Mouse (Mus musculus) layer of hippocampus, adult 11-12 months (tissue): ENCODE data around the gene Tmem125.
"Not testable (repeated sequence)": the region's sequence is repeated elsewhere in the genome, so short reads cannot be mapped to it uniquely, and the experiment has no call there.

Experiments used
- DNase-seq: peaks from one replicate; pipeline ENCODE4 v3.0.0; 2022; ENCODE audit warnings: low spot score

Gene Tmem125

GRCm38 (mm10) chr4:118543592-118544260 is at the start of gene Tmem125:
TSS of gene Tmem125 (minus strand) at chr4:118544044.
- peak; percentile 56 for DNase-seq

GRCm38 (mm10) chr4:118589733-118590130 is 45.9 kb upstream of the Tmem125 start:
- DNase-seq = no peak

DNA sequence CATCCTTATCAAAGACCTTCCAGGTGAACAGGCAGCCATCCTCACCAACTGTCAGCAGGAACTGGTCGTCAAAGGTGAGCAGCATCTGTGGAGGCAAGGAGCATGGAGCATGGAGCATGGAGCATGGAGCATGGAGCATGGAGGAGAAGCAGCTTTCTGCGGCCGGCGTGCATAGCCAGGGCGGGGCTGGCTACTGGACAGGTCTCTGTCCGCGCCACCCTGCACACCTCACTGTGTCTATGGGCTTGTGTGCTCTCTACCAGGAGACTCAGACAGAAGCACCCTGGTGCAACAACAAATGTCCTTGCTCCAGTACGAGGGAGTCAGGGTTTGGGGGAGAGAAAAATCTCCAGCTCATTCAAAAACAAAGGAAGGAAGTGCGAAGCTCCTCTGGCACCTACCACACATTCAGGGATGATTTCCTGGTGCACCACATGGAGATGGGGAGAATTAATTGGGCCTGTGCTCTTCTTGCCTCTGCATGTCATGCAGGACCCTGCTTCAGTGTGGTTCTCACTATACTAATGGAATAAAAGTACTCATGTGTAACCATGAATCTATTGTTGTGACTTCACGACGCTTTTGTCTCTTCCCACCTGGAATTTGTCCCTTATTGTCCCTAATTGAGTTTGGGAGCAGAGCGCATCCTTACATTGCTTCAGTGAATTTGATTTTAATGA is 45.3 kb upstream of the Tmem125 start:
- DNase-seq = no peak

GRCm38 (mm10) chr4:118582629-118583028 is 38.8 kb upstream of the Tmem125 start:
- DNase-seq = no peak

- no peak for DNase-seq
Observed at GRCm38 (mm10) chr4:118581508-118581907, 37.7 kb upstream of the Tmem125 start.

DNA sequence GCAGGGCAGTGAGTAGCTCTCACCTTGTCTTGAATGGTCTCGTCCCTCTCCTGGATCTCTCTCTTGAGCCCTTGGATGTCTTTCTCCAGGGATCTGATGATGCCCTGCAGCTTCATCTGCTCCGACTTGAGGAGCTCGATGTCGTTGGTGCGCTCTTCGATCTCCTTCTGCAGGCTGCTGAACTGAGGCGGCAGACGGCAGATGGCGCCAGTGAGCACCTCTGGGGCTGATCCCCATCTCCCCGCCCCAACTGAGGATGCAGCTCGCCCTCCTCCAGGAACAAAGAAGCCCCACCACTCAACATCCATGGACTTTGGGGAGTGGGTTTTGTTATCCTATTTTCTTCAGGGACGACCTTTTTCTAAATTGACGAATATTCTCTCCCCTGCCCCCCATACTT is 35.5 kb upstream of the Tmem125 start:
- peak; percentile 49 for DNase-seq

DNA sequence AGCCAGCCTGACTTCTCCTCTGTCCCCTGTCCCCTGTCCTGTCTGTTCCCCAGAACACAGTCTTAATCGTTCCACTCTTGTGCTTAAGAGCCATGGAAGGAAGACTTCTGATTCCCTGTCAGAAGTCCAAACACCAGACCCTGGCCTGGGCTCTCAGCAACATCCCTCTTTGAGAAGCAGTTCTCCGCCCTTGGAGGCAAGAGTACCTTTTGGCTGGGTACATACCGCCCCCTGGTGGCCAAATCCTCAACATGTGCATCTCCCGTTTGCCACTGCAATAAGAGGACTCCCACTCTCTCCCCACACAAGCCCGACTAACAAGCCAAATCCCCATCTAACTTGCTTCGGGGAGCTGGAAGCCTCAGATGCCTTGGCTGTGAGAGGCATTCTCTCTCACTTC is 32.3 kb upstream of the Tmem125 start:
- peak; percentile 91 for DNase-seq

DNA sequence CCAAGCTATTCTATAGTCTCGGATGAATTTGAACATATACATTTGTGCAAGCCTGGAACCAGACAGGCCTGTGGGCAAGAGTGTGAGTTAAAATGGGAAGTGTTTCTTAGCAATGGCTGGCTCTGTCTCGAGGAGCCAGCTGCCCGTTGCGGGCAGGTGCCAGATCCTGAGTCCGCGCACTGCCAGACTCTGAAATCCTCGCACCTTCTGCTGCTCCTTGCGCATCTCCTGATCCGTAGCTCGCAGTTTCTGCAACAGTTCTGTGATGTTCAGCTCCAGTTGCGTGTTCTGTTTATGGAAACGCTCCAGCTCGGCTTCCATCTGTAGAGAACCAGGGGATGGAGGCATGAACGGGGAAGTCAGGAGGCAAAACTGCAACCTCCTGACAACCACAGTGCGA is 27.6 kb upstream of the Tmem125 start:
- peak; percentile 53 for DNase-seq

DNA sequence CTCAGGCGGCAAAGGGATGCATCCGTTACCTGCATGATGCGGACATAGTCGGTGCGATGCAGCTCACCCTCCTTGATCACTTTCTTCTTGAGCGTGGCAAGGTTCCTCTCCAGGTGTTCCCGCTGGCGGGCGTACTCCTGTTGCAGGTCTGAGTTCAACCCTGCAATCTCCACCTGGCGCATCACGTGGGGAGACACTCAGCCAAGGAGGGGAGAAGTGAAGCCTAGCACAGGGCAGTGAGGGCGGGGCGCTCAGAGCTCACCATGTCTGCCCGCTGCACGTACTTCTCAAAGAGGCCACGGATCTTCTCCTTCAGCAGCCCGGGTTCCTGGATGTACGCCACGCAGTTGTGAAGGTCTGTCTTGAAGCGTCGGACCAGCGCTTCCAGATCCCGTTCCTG is 25.5 kb upstream of the Tmem125 start:
- DNase-seq = no peak

DNA sequence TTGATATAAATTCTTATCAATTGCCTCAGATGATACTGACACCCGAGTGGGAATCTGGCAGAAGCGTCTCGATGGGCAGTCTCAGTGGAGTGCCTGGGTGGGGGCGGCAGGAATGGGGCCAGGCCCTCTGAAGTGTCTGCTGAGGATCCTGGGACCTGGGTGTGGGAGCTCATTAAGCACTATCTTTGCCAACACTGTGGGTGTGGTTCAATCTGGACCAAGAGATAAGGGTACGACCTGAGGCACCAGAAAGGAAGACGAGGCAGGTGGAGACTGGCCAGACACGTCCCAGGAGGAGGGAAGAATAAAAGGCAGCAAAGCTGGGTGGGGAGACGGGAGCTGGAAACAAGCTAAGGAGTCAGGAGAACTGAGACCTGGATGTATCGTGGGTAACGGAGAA is 24.9 kb upstream of the Tmem125 start:
- no peak for DNase-seq

DNA sequence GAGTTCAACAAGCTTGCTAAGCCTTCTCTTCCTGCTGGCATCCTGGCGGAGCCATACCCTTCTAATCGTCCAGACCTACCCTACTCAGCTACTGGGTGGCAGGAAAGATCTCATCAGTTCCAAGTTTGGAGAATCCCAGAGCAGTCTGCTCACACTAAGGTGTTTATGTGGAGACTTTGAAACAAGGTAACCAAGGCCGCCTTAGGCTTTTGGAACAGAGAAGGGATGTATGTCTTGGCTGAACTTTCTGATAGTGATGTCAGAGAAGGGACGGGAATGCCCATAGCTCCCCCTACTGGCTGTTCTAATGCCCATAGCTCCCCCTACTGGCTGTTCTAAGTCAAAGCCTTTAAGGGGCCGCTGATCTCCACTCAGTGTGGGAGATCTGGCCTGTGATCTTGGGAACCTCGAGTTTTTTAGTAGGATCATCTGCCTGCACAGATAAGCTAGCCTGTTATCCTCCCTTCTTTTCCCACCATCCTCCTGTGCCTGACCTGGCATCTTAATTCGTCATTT is 22.4 kb upstream of the Tmem125 start:
- DNase-seq = peak; percentile 60

DNA sequence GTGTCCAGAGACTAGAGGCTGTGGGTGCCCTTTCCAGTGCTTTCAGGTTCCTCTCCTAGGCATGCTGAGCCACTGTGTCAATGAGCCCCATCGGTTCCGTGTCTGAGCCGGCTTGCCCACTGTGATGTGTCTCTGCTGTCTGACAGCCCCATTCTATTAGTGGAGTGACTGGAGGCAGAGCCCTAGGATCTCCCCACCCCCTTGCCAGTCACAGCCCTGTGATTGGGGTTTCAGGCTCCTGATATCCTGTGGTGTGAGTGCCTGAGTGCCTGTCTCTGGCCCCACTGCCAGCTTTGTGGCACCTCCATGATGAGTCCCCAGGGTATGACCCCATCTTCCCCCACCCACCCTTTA is 21.1 kb upstream of the Tmem125 start:
- DNase-seq = no peak

- no peak for DNase-seq
Observed at GRCm38 (mm10) chr4:118564062-118564925, 20.4 kb upstream of the Tmem125 start.

DNA sequence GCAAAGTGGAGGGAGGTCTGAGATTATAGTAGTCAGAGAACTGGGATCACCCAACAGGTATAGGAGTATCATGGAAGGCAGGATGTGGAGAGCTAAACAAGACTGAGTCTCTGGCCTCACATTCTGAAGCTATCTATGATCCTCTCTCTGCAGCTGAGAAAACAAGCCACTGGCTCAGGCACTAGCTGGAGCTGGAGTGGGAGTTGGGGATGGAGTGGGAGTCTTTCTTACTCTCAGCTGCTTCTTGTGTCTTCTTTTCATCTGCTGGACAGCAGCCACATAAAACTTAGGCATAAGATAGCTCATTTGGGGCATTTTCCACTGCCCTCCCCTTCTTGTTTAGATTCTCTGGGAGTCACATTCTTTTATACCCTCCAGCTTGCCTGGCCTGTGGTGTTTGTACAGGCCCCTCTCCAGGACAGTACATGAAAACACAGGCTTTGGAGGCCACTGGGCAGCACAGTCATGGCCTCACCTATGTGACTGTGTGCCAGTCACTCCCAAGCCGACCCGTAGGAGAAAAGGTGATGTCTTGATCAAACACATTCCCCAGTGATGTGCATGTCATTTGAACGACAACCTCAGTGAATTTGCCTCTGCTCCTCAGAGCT is 9.3 kb upstream of the Tmem125 start:
- no peak for DNase-seq

DNA sequence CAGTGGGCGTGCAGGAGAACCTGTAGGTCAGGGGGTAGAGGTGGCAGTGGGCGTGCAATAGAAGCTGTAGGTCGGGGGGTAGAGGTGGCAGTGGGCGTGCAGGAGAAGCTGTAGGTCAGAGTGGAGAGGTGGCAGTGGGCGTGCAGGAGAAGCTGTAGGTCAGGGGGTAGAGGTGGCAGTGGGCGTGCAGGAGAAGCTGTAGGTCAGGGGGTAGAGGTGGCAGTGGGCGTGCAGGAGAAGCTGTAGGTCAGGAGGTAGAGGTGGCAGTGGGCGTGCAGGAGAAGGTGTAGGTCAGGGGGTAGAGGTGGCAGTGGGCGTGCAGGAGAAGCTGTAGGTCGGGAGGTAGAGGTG is 4.3 kb upstream of the Tmem125 start:
- not testable (repeated sequence) for DNase-seq

- DNase-seq = peak; percentile 61
Observed at GRCm38 (mm10) chr4:118547424-118548129, 3.7 kb upstream of the Tmem125 start.

DNA sequence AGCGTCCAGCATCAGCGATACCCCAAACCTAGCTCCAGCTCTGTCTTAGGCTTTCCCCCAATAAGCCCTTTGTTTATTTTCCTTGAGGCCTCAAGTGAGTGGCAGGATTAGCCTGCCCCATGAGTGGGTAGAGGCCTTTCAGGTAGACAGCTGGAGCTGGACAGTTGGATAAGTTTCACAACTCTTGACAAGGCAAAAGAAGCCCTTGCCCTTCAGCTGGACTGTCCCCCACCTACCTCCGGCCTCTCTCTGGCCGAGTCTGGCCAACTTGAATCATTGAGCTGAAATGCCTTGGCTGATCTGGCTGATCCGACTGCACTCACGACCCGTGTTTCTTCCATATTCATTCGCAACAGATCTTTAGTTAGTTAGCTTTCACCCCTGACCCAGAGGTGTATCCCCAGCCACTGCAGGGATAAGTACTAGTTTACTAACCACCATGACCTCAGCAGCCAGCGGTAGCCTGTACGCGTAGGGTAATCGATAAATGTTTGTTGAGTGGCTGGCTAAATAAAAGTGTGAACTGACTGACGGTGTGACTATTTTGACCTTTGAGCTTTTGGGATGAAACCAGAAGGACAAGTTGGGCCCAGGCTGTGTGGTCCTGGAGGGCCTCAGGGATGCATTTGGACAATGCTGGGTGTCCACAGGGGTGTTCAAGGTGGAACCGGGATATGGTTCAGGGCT is 740 bp upstream of the Tmem125 start:
- no peak for DNase-seq

DNA sequence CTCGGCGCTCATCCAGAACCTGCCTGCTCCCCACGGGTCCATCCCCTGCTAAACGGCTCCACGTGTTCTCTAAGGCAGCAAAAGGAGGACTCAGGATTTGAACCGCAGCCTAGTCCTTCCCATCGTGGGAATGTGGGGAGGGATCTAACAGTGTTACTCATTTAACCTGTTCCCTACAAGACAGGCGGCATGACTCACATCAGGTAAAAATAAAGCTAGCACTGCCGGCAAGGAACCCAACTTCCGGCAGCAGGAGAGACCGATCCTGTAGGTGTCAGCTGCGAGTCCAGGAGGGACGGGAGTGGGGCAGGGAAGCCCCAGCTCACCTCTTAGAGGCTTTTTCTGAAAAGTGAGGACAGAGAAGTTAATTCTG is 700 bp downstream of the Tmem125 start:
- no peak for DNase-seq

DNA sequence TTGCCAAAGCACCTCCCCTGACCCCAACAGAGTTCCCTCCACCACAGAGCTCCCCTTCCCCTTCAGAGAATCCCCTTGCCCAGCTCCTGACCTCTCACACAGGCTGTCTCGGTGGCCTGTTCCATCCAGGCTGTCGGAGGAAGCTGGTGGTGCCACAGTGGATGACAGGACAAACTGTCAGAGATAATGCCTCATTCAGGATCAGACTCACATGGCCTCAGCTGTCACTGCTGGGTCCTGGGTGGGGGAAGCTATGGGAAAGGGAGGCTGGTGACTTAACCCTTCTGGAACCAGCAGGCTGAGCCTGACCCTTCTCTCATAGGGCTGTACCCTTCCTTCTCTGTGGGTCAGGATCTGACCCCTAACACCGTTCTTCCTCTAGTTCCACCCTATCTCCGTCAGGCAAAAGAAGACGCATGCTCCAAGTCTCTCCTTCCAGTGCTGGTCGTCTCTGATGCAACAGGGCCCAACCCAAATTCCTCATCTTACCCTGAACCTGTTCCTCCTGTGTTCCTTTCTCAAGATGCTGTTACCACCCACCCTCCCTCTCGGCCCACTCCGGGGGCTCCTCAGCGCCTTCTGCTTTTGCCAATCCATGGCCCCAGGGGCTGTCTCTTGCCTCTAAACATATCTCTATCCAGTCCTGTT is 1.2 kb downstream of the Tmem125 start:
- peak; percentile 38 for DNase-seq

GRCm38 (mm10) chr4:118539904-118540303 is 3.9 kb downstream of the Tmem125 start:
- no peak for DNase-seq

DNA sequence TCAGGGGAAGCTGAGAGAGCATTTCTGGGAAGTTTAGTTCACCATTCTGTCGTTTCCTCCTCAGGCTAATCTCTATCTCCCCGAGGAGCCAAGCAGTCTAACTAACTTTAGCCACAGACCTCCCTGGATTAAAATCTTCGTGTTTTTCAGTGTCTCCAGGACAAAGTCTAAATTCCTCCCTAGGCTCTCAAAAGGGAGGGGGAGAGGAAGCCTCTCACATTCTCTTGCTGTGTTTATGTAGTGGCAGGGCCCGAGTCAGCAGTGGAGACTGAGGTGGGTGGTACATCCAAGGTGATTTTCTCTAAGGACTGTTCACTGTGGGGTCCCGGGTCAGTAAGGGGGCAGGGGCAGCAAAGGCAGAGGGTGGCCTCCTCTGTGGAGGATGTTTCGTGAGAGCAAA is 6.0 kb downstream of the Tmem125 start:
- no peak for DNase-seq
